Mouse (Mus musculus) embryonic facial prominence, embryonic 10.5 days (tissue): ENCODE data around the gene Hspa12b. TPM values are rescaled to one million over a fixed set of nuclear protein-coding genes. Genes with fewer than 3 reads are reported as not detected.
A peak's percentile ranks its signal among the peaks of the same experiment; 100 is the strongest.

Experiments
- DNase-seq: peaks from one replicate; pipeline ENCODE4 v3.0.0-alpha.2; 2017; ENCODE audit warnings: low spot score
- H3K27ac ChIP-seq: fragments of 300-500 bp; sonication (generic); replicated peaks from 2 replicates; pipeline ENCODE4 v1.5.1; 2016; ENCODE audit warnings: mild to moderate bottlenecking
- H3K27me3 ChIP-seq: fragments of 300-500 bp; sonication (generic); replicated peaks from 2 replicates; pipeline ENCODE4 v1.6.1; 2016; ENCODE audit warnings: low read depth, mild to moderate bottlenecking; ENCODE audit not compliant: poor library complexity, severe bottlenecking
- H3K36me3 ChIP-seq: fragments of 300-500 bp; sonication (generic); replicated peaks from 2 replicates; pipeline ENCODE4 v1.6.1; 2016; ENCODE audit warnings: mild to moderate bottlenecking, moderate library complexity
- H3K4me1 ChIP-seq: fragments of 300-500 bp; sonication (generic); 2 replicates; pipeline ENCODE4 v1.6.1; 2016
- H3K4me3 ChIP-seq: fragments of 300-500 bp; sonication (generic); 2 replicates; pipeline ENCODE4 v1.5.1; 2016; ENCODE audit warnings: mild to moderate bottlenecking, moderate library complexity
- H3K9me3 ChIP-seq: fragments of 300-500 bp; sonication (generic); 2 replicates; pipeline ENCODE4 v1.6.1; 2016; ENCODE audit warnings: mild to moderate bottlenecking
- WGBS: fragments of 180-500 bp; shearing (Covaris S2); methylation state at CpG from one replicate; pipeline ENCODE4 v1.1.7; 2016; 5-methylcytosine and 5-hydroxymethylcytosine counted together
- polyA plus RNA-seq: library from polyadenylated mRNA; unstranded; fragments of >200 nt; fragmentation: Nextera tagmentation; extraction: Ambion mirVana; gene quantifications from 2 replicates; pipeline ENCODE4 v1.2.1, GENCODE M21; 2016

The Hspa12b gene
- polyA plus RNA-seq, 1 experiment from 2014 or later = 14.1 TPM

DNA sequence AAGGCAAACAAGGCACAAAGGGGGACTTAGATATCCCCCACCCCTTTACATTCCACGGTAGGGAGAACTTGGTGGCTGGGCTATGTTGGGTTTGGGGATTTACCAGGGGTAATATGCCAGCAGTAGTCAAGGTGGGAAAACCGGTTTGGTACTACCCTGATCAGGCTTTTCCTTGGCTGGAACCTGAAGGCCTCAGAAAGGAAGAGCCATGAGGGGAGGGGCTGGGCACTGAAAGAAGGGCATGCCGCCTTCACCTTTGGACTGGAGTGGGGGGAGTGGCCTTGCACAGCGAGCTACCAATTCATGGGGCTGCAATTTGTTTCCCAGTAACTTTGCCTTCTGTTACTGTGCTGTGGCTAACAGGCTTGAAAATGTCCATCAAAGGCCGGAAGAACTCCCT, 49.4 kb downstream of the Hspa12b start:
- Histone ChIP-seq H3K4me3 (peak overlapping the region; percentile 88; the same call in 1 of the 2 replicates), H3K4me1 (peaks cover 61% of the 10 kb centered on the region)

DNA sequence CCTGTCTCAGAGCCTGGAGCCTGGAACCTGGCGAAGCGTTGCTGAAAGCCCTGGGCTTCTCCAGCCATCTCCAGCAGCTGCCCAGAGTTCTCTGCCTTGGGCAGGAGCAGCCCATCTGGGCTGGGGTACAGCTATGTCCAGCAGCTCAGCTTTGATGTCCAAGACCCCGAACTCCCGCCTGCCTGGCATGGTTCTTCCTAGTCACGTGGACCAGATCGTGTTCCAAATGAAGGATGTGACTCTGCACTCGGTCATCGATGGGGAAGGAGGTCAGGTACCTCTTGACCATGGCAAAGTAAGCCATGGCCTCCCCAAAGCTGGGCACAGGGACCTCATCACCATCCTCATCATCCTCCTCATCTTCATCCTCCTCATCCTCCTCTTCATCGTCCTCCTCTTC, 50.9 kb downstream of the Hspa12b start:
- Histone ChIP-seq H3K27me3 (peaks cover 16% of the 10 kb centered on the region), H3K9me3 (no peaks in the 10 kb centered on the region), H3K4me3 (peak overlapping the region; percentile 88), H3K4me1 (peaks cover 54% of the 10 kb centered on the region), H3K36me3 (peaks cover 31% of the 10 kb centered on the region), H3K27ac (peak overlapping the region; percentile 19; the same call in 1 of the 2 replicates)
- 90% methylated on average over 9 of the region's 9 CpGs for WGBS
- no peak for DNase-seq

More for the DNA sequence above, 49.4 kb downstream of the Hspa12b start:
- peaks cover 31% of the 10 kb centered on the region for H3K36me3 ChIP-seq
- no peak for DNase-seq
- 70% methylated on average over 5 of the region's 5 CpGs for WGBS
- peaks cover 31% of the 10 kb centered on the region for H3K27me3 ChIP-seq
- no peak overlapping the region; the same call in 1 of the 2 replicates for H3K27ac ChIP-seq
- H3K9me3 ChIP-seq = no peaks in the 10 kb centered on the region

GRCm38 (mm10) chr2:131178828-131179245, 51.8 kb downstream of the Hspa12b start:
- DNase-seq = peak; percentile 54
- Histone ChIP-seq H3K4me1 (peaks cover 54% of the 10 kb centered on the region), H3K36me3 (peaks cover 31% of the 10 kb centered on the region), H3K4me3 (peak overlapping the region; percentile 88), H3K27me3 (peaks cover 7% of the 10 kb centered on the region), H3K9me3 (no peaks in the 10 kb centered on the region), H3K27ac (peak overlapping the region; percentile 92)
- 38% methylated on average over 26 of the region's 26 CpGs for WGBS

GRCm38 (mm10) chr2:131179246-131179886, 52.3 kb downstream of the Hspa12b start:
- peak; percentile 77 for DNase-seq
- H3K27ac ChIP-seq = peak overlapping the region; percentile 92
- H3K9me3 ChIP-seq = no peaks in the 10 kb centered on the region
- peaks cover 31% of the 10 kb centered on the region for H3K36me3 ChIP-seq
- H3K4me1 ChIP-seq = peaks cover 50% of the 10 kb centered on the region
- peaks cover 2% of the 10 kb centered on the region; the same call in 1 of the 2 replicates for H3K27me3 ChIP-seq
- WGBS = 1% methylated on average over 67 of the region's 67 CpGs
- H3K4me3 ChIP-seq = peak overlapping the region; percentile 88

GRCm38 (mm10) chr2:131179990-131180587, 53.0 kb downstream of the Hspa12b start, which contains the start of gene Cenpb:
Cenpb (minus strand) TSS chr2:131180067.
- 2% methylated on average over 57 of the region's 57 CpGs for WGBS
- Histone ChIP-seq H3K27ac (peak within 1 kb of the TSS; percentile 92), H3K4me3 (peak within 1 kb of the TSS; percentile 88), H3K4me1 (peaks cover 45% of the 10 kb centered on the region), H3K27me3 (no peaks in the 10 kb centered on the region), H3K9me3 (no peaks in the 10 kb centered on the region), H3K36me3 (peaks cover 31% of the 10 kb centered on the region)
- peak; percentile 91 for DNase-seq

- no peak for DNase-seq
- H3K36me3 ChIP-seq = peaks cover 13% of the 10 kb centered on the region
- H3K4me3 ChIP-seq = peak overlapping the region; percentile 76
- no peaks in the 10 kb centered on the region for H3K9me3 ChIP-seq
- WGBS = 2% methylated on average over 14 of the region's 14 CpGs
- peak overlapping the region; percentile 93 for H3K27ac ChIP-seq
- H3K27me3 ChIP-seq = peaks cover 8% of the 10 kb centered on the region; the same call in 1 of the 2 replicates
- H3K4me1 ChIP-seq = peaks cover 54% of the 10 kb centered on the region
Observed at GRCm38 (mm10) chr2:131186343-131186742, 59.3 kb downstream of the Hspa12b start.

DNA sequence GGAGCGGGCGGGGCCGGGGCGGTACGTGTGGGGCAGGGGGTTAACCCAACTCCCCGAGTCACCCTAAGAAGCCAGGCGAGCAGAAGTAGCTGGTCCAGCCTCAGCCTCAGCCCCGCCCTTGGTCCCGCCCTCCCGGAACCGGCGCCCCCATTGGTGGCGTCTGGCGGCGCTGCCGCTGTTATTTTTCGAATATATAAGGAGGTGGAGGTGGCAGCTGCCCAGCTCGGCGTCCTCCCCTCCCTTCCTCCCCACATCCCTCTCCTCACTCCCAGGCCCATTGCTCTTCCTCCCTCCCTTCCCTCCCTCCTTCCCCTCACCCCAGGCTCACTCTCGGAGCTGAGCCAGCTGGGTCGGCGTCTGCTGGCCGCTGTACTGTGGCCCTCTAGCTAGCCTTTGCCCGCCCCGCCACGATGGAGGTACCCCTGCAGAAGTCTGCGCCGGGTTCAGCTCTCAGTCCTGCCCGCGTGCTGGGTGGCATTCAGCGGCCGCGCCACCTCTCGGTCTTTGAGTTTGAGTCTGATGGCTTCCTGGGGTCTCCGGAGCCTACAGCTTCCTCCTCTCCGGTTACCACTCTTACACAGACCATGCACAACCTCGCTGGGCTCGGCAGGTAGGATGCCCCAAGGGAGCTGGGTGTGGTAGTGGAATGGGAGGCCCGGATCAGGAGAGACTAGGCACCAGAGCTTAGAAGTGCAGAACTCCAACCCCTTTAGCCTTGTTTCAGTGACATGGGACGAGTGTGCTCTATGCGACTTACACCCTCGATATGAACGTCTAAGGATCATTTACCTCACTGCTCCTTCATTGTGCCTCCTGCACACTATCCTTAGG, 59.9 kb downstream of the Hspa12b start, which contains the start of the genes Cdc25b and Spef1:
Gene Cdc25b (plus strand): TSS at position 179 of the 831 bp plus-strand sequence.
Gene Spef1 (minus strand): TSS at position 512 of the 831 bp plus-strand sequence.
- peak within 1 kb of the TSS; percentile 76 for H3K4me3 ChIP-seq
- H3K4me1 ChIP-seq = peaks cover 58% of the 10 kb centered on the region
- H3K27me3 ChIP-seq = peaks cover 8% of the 10 kb centered on the region; the same call in 1 of the 2 replicates
- peak; percentile 92 for DNase-seq
- under 1% methylated on average over 43 of the region's 43 CpGs for WGBS
- H3K9me3 ChIP-seq = no peaks in the 10 kb centered on the region
- peaks cover 19% of the 10 kb centered on the region for H3K36me3 ChIP-seq
- peak within 1 kb of the TSS; percentile 93 for H3K27ac ChIP-seq

- peak; percentile 41 for DNase-seq
- Histone ChIP-seq H3K27me3 (peaks cover 8% of the 10 kb centered on the region; the same call in 1 of the 2 replicates), H3K27ac (peak overlapping the region; percentile 93), H3K9me3 (no peaks in the 10 kb centered on the region), H3K36me3 (peaks cover 23% of the 10 kb centered on the region), H3K4me3 (peak overlapping the region; percentile 76), H3K4me1 (peaks cover 58% of the 10 kb centered on the region)
- 27% methylated on average over 3 of the region's 3 CpGs for WGBS
Observed at GRCm38 (mm10) chr2:131187602-131187922, 60.5 kb downstream of the Hspa12b start.

DNA sequence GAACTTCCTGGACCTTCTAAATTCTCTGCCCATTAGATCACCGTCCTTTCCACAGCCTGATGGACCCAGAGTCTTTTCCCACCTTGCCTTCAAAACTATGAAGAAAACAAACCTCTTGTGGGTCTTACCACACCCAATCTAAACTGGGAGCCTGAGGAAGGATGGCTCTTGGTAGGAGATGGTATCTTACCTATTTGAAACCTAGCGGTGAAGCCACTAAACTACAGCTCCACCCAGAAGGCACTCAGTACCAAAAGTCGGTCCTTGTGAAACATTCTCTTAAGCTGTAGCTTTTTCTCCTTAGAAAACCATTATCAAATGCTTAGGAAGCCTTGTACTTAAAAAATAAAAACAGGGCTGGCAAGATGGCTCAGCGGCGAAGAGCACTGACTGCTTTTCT, 61.2 kb downstream of the Hspa12b start:
- WGBS = 94% methylated on average over 5 of the region's 5 CpGs
- H3K9me3 ChIP-seq = no peaks in the 10 kb centered on the region
- peaks cover 30% of the 10 kb centered on the region for H3K36me3 ChIP-seq
- no peak for DNase-seq
- peaks cover 8% of the 10 kb centered on the region; the same call in 1 of the 2 replicates for H3K27me3 ChIP-seq
- H3K4me1 ChIP-seq = peaks cover 58% of the 10 kb centered on the region
- H3K4me3 ChIP-seq = peak overlapping the region; percentile 76
- peak overlapping the region; percentile 93; the same call in 1 of the 2 replicates for H3K27ac ChIP-seq

GRCm38 (mm10) chr2:131189521-131190309, 62.6 kb downstream of the Hspa12b start:
- 43% methylated on average over 5 of the region's 5 CpGs for whole genome bisulfite sequencing
- H3K27ac ChIP-seq = peak overlapping the region; percentile 75
- no peaks in the 10 kb centered on the region for H3K9me3 ChIP-seq
- peak overlapping the region; percentile 25 for H3K4me3 ChIP-seq
- no peak for DNase-seq
- H3K4me1 ChIP-seq = peaks cover 58% of the 10 kb centered on the region
- H3K36me3 ChIP-seq = peaks cover 44% of the 10 kb centered on the region
- peaks cover 8% of the 10 kb centered on the region; the same call in 1 of the 2 replicates for H3K27me3 ChIP-seq

DNA sequence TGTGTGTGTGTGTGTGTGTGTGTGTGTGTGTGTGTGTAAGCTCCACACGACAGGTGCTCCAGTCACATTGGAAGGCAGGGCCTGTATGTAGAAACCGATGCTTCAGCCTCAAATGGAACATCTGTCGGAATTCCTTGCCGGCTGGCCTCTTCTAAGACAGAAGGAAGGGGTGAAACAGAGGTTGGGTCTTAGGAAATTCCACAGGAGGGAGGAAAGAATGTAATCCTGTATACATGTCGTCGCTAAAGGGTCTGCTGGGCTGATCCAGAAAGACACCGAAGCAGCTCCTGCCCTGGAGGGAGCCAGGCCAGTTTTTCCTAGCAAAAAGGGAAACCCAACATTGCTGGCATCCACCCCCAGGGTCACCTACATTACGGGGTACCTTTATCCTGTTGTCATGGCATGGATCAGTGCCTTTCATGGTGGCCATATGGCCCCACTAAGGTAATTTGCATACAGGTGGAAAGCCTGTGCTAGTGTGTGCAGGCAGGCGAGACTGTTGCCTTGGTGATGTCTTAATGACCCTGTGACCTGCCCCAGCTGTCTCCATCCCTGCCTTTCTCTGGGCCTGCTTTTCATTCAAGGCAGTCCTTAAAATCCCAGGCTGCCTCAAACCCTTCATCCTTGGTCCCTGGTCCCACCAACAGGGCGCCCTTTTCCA, 63.4 kb downstream of the Hspa12b start:
- Histone ChIP-seq H3K9me3 (no peaks in the 10 kb centered on the region), H3K27me3 (peaks cover 5% of the 10 kb centered on the region; the same call in 1 of the 2 replicates), H3K4me1 (peaks cover 58% of the 10 kb centered on the region), H3K27ac (peak overlapping the region; percentile 75), H3K36me3 (peaks cover 52% of the 10 kb centered on the region), H3K4me3 (peak overlapping the region; percentile 25)
- DNase-seq = peak; percentile 69
- WGBS = 26% methylated on average over 10 of the region's 10 CpGs
